Mouse (Mus musculus) cerebellum, postnatal 14 days (tissue): ENCODE measurements around the gene Ubap2.

Source experiments
- DNase-seq, 2 experiments: peaks; one replicate each; pipeline ENCODE4 v3.0.0; 2021; ENCODE audit warnings: mixed read lengths in 2 of 2

The Ubap2 gene

DNA sequence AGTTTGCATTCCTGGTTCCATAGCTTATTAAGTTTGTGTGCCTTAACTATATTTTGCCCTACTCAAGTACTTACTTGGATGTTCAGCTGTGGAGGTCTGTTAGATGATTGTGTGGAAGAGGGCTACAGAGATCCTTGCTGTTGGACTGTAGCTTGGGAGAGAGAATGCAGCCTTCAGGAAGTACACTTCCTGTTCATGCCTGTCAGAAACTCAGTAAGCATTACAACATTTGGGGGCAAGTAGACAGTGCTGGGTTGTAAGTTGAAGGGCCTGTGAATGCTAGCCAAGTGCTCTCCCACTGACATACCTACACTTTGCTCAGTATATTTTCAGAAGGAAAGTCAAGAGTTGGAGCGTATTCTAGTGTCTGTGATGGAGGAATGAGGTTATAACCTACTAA, 116.7 kb downstream of the Ubap2 start:
- no peak for DNase-seq

- DNase-seq: no peak
Observed at GRCm38 (mm10) chr4:41156961-41157360, 118.0 kb downstream of the Ubap2 start.

GRCm38 (mm10) chr4:41153146-41153545, 121.8 kb downstream of the Ubap2 start:
- DNase-seq: no peak

DNA sequence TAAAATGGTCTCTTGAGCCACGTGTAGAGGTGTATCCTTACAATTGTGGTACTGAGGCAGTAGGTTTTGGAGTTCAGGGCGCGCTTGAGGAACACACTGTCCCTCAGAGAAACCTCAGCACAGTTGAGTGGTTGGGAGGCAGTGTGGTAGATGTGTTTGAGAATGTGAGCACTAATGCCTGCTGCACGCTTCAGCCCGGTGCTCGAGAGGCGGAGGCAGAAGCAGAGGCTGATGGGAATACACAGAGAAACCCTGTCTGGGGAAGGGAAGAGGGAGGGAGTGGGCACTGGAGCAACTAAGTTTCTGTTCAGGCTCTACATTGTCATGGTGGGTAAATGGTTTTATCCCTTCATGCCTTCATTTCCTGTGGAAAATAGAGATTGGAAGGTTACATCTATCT, 123.8 kb downstream of the Ubap2 start:
- no peak for DNase-seq

DNA sequence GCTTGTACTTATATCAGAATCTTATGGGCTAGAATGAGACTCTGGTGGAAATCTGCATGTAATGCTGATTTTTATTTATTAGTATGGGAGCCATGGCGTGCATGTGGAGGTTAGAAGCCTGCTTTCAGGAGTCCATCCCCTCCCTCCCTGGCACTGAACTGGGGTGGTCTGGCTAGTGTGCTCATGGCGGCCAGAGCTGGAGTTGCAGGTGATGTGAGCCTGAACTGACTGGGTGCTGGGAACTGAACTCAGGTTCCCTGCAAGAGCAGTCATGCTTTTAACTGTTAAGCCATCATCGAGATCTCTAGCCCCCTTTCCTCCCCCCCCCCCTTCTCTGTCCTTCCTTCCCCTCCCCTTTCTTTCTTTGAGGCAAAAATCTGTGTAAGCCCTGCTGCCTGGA, 125.1 kb downstream of the Ubap2 start:
- DNase-seq: no peak
